Mouse (Mus musculus) ES-E14 (cell line): ENCODE data around the gene Acsl4. TPM values are rescaled to one million over a fixed set of nuclear protein-coding genes. Genes with fewer than 3 reads are reported as not detected.

Source experiments
- DNase-seq: peaks from one replicate; pipeline ENCODE4 v3.0.0-alpha.2; 2013; ENCODE audit warnings: low read depth, low spot score
- H3K27ac ChIP-seq: 2 replicates; pipeline ENCODE4 v1.5.1; 2012; ENCODE audit warnings: low read depth, mild to moderate bottlenecking, low read length, moderate library complexity, mixed read lengths; ENCODE audit not compliant: poor library complexity, insufficient read depth, severe bottlenecking
- H3K36me3 ChIP-seq: 2 replicates; pipeline ENCODE4 v1.6.1; 2012; ENCODE audit warnings: mild to moderate bottlenecking, low read length, moderate library complexity, mixed read lengths; ENCODE audit not compliant: control insufficient read depth, poor library complexity, insufficient read depth, severe bottlenecking
- H3K4me1 ChIP-seq, 2 experiments: fragments of 150-350 bp in 1 of 2; sonication (generic) in 1 of 2; 2 replicates each; pipeline ENCODE4 v1.6.1; 2012; ENCODE audit warnings: low read length in 2 of 2, mild to moderate bottlenecking in 1 of 2, mixed read lengths in 1 of 2; ENCODE audit not compliant: control insufficient read depth in 2 of 2, insufficient read depth in 2 of 2, poor library complexity in 1 of 2
- H3K4me3 ChIP-seq, 2 experiments: fragments of 150-350 bp in 1 of 2; sonication (generic) in 1 of 2; 2 replicates each; pipeline ENCODE4 v1.5.1; 2012; ENCODE audit warnings: low read length in 2 of 2, low read depth in 1 of 2, mild to moderate bottlenecking in 1 of 2, mixed read lengths in 1 of 2; ENCODE audit not compliant: insufficient read depth in 1 of 2, poor library complexity in 1 of 2, severe bottlenecking in 1 of 2
- H3K9ac ChIP-seq: 2 replicates; pipeline ENCODE4 v1.6.1; 2012; ENCODE audit warnings: low read depth, mild to moderate bottlenecking, low read length, mixed read lengths; ENCODE audit not compliant: poor library complexity, insufficient read depth, severe bottlenecking
- H3K9me3 ChIP-seq: fragments of 150-350 bp; sonication (generic); 2 replicates; pipeline ENCODE4 v1.6.1; 2012; ENCODE audit warnings: low read depth, mild to moderate bottlenecking, low read length; ENCODE audit not compliant: control insufficient read depth, insufficient read depth
- CHD2 ChIP-seq: IDR thresholded peaks from 2 replicates; pipeline ENCODE4 v1.6.1; 2014; ENCODE audit warnings: mild to moderate bottlenecking, low read depth, low read length, inconsistent platforms
- HCFC1 ChIP-seq: IDR thresholded peaks from 2 replicates; pipeline ENCODE4 v1.6.1; 2012; ENCODE audit warnings: low read length, inconsistent platforms, borderline replicate concordance; ENCODE audit not compliant: insufficient read depth
- MAFK ChIP-seq: IDR thresholded peaks from 2 replicates; pipeline ENCODE4 v1.6.1; 2014; ENCODE audit warnings: mild to moderate bottlenecking, low read depth, low read length, inconsistent platforms; ENCODE audit not compliant: insufficient read depth
- ZC3H11A ChIP-seq: IDR thresholded peaks from 2 replicates; pipeline ENCODE4 v1.6.1; 2012; ENCODE audit warnings: low read depth, mild to moderate bottlenecking, inconsistent platforms, low read length, borderline replicate concordance
- ZNF384 ChIP-seq: IDR thresholded peaks from 2 replicates; pipeline ENCODE4 v1.6.1; 2012; ENCODE audit warnings: low read depth, low read length, inconsistent platforms
- in situ Hi-C, 2 experiments: fragments of 600-800 bp; cut with MboI; formaldehyde crosslinking; loops; one replicate each; pipeline ENCODE4 v1.15.1; 2025; ENCODE audit warnings: low sequenced_read_pairs in 2 of 2, inconsistent platforms in 1 of 2; ENCODE audit not compliant: unreplicated experiment in 2 of 2
- total RNA-seq: library from RNA; depleted of rRNA; stranded (reverse); fragments of 300-350 nt; gene quantifications from 2 replicates; pipeline ENCODE4 v1.2.3, GENCODE M21; 2012

The Acsl4 gene
- total RNA-seq, 1 experiment: 28.5 TPM

- TF ChIP-seq ZNF384 (no peak), MAFK (no peak), CHD2 (no peak), ZC3H11A (no peak), HCFC1 (no peak)
- in situ Hi-C loops: loop anchor here in 1 of 2 experiments (25.0 kb wide), 1 partner anchor 93 kb away; no protein-coding TSS in a partner anchor
- no peak for DNase-seq
- no peak overlapping the region for H3K27ac ChIP-seq
- peak overlapping the region in 1 of 2 experiments; percentile 55; a peak in 1 of 4 replicates for H3K4me3 ChIP-seq
- 0 out of 4 replicates have a peak, but pooled peaks cover 0 to 4% of the 10 kb centered on the region in 2 experiments for H3K4me1 ChIP-seq
- H3K9me3 ChIP-seq: no peaks in the 10 kb centered on the region
- H3K9ac ChIP-seq: peak overlapping the region; percentile 51; the same call in 1 of the 2 replicates
- no peaks in the 10 kb centered on the region for H3K36me3 ChIP-seq
Observed at GRCm38 (mm10) chrX:142305010-142305868, 85.1 kb downstream of the Acsl4 start.

GRCm38 (mm10) chrX:142304592-142304991 lies 85.7 kb downstream of the Acsl4 start:
- DNase-seq: no peak
- H3K4me1 ChIP-seq: 0 out of 4 replicates have a peak, but pooled peaks cover 0 to 4% of the 10 kb centered on the region in 2 experiments
- no peaks in the 10 kb centered on the region for H3K36me3 ChIP-seq
- H3K9ac ChIP-seq: no peak overlapping the region
- no peaks in the 10 kb centered on the region for H3K9me3 ChIP-seq
- no peak overlapping the region for H3K27ac ChIP-seq
- in situ Hi-C loops: loop anchor here in 1 of 2 experiments (25.0 kb wide), 1 partner anchor 92 kb away; no protein-coding TSS in a partner anchor
- no peak overlapping the region for H3K4me3 ChIP-seq
- no peak for TF ChIP-seq HCFC1
- TF ChIP-seq CHD2: no peak
- TF ChIP-seq MAFK: no peak
- TF ChIP-seq ZNF384: no peak
- TF ChIP-seq ZC3H11A: no peak

GRCm38 (mm10) chrX:142303456-142303855 lies 86.9 kb downstream of the Acsl4 start:
- no peak for TF ChIP-seq MAFK
- TF ChIP-seq ZNF384: no peak
- no peak for TF ChIP-seq HCFC1
- TF ChIP-seq ZC3H11A: no peak
- no peak for TF ChIP-seq CHD2
- Histone ChIP-seq H3K9me3 (no peaks in the 10 kb centered on the region), H3K4me3 (no peak overlapping the region), H3K36me3 (no peaks in the 10 kb centered on the region), H3K4me1 (0 out of 4 replicates have a peak, but pooled peaks cover 0 to 4% of the 10 kb centered on the region in 2 experiments), H3K9ac (no peak overlapping the region), H3K27ac (no peak overlapping the region)
- in situ Hi-C loops: loop anchor here in 1 of 2 experiments (25.0 kb wide), 1 partner anchor 91 kb away; no protein-coding TSS in a partner anchor
- no peak for DNase-seq

GRCm38 (mm10) chrX:142285905-142286304 lies 104.4 kb downstream of the Acsl4 start:
- in situ Hi-C loops: no loop called here
- H3K9me3 ChIP-seq: no peaks in the 10 kb centered on the region
- no peaks in the 10 kb centered on the region for H3K4me1 ChIP-seq
- H3K36me3 ChIP-seq: no peaks in the 10 kb centered on the region
- no peak for DNase-seq
- no peak overlapping the region for H3K9ac ChIP-seq
- TF ChIP-seq ZC3H11A (no peak), MAFK (no peak), ZNF384 (no peak)
- H3K4me3 ChIP-seq: no peak overlapping the region
- H3K27ac ChIP-seq: no peak overlapping the region
